Mouse (Mus musculus) hindbrain, embryonic 11.5 days (tissue): ENCODE measurements around the gene Crtc3. TPM values are rescaled to one million over a fixed set of nuclear protein-coding genes. Genes with fewer than 3 reads are reported as not detected.

Source experiments
- ATAC-seq: fragments of 200-750 bp; cut with Nextera tagmentation; 2 replicates; pipeline ENCODE4 v1.8.0; 2017; ENCODE audit warnings: mild to moderate bottlenecking, moderate TSS enrichment, moderate library complexity; ENCODE audit not compliant: low FRiP score
- DNase-seq: peaks from one replicate; pipeline ENCODE4 v3.0.0-alpha.2; 2015; ENCODE audit warnings: low spot score
- H3K27ac ChIP-seq: fragments of 300-500 bp; sonication (generic); 2 replicates; pipeline ENCODE4 v1.5.1; 2014; ENCODE audit warnings: mild to moderate bottlenecking, low read depth, low read length
- H3K27me3 ChIP-seq: fragments of 300-500 bp; sonication (generic); 2 replicates; pipeline ENCODE4 v1.6.1; 2014; ENCODE audit warnings: mild to moderate bottlenecking, low read length, moderate library complexity, mixed read lengths; ENCODE audit not compliant: control insufficient read depth, insufficient read depth
- H3K36me3 ChIP-seq: fragments of 300-500 bp; sonication (generic); 2 replicates; pipeline ENCODE4 v1.6.1; 2014; ENCODE audit warnings: mild to moderate bottlenecking, low read length, moderate library complexity, mixed read lengths; ENCODE audit not compliant: control insufficient read depth, insufficient read depth
- H3K4me1 ChIP-seq: fragments of 300-500 bp; sonication (generic); replicated peaks from 2 replicates; pipeline ENCODE4 v1.6.1; 2014; ENCODE audit warnings: low read length, mixed read lengths; ENCODE audit not compliant: control insufficient read depth, insufficient read depth
- H3K4me2 ChIP-seq: fragments of 300-500 bp; sonication (generic); replicated peaks from 2 replicates; pipeline ENCODE4 v1.6.1; 2014; ENCODE audit warnings: mild to moderate bottlenecking, low read depth, low read length
- H3K4me3 ChIP-seq: fragments of 300-500 bp; sonication (generic); 2 replicates; pipeline ENCODE4 v1.5.1; 2014; ENCODE audit warnings: low read depth, low read length
- H3K9ac ChIP-seq: fragments of 300-500 bp; sonication (generic); 2 replicates; pipeline ENCODE4 v1.6.1; 2014; ENCODE audit warnings: low read depth, low read length
- H3K9me3 ChIP-seq: fragments of 300-500 bp; sonication (generic); 2 replicates; pipeline ENCODE4 v1.6.1; 2016; ENCODE audit warnings: low read length; ENCODE audit not compliant: control insufficient read depth
- WGBS: fragments of 180-500 bp; shearing (Covaris S2); extraction: QIAGEN DNeasy Blood & Tissue Kit; methylation state at CpG from one replicate; pipeline ENCODE4 v1.1.7; 2014; 5-methylcytosine and 5-hydroxymethylcytosine counted together
- polyA plus RNA-seq: library from polyadenylated mRNA; unstranded; fragments of >200 nt; fragmentation: Nextera tagmentation; extraction: Ambion mirVana; gene quantifications from 2 replicates; pipeline ENCODE4 v1.2.1, GENCODE M21; 2014

Crtc3 gene
- polyA plus RNA-seq, 1 experiment from 2014 or later: 11.1 TPM

DNA sequence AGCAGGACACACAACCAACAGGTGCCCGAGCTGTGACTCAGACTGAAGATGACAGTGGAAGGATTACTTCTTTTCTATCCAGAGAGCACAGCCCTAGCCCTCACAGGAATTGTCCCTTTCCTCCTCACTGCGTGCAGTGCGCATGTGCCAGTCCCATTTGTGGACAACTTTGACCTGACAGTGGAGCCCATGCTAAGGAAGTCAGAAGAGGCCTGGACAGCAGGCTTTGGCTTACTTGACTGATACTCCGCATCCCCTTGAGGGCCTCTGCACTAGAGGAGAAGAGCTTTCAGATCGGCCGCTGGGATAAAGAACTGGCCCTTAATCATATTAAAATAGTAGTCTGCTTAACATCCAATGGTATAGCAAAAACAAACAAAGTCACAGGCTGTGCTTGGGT, 17.8 kb downstream of the Crtc3 start:
- no peak for DNase-seq
- 90% methylated on average over 6 of the region's 6 CpGs for WGBS
- H3K4me2 ChIP-seq: no peak overlapping the region
- no peak overlapping the region for H3K9ac ChIP-seq
- H3K36me3 ChIP-seq: no peaks in the 10 kb centered on the region
- no peaks in the 10 kb centered on the region for H3K4me1 ChIP-seq
- no peaks in the 10 kb centered on the region for H3K27me3 ChIP-seq
- no peak overlapping the region for H3K4me3 ChIP-seq
- H3K9me3 ChIP-seq: no peaks in the 10 kb centered on the region
- no peak overlapping the region for H3K27ac ChIP-seq
- ATAC-seq: no peak

GRCm38 (mm10) chr7:80667190-80667589, 21.5 kb downstream of the Crtc3 start:
- H3K4me1 ChIP-seq: no peaks in the 10 kb centered on the region
- no peak overlapping the region for H3K4me2 ChIP-seq
- DNase-seq (no peak), ATAC-seq (no peak)
- no peak overlapping the region for H3K27ac ChIP-seq
- no peaks in the 10 kb centered on the region for H3K27me3 ChIP-seq
- no peaks in the 10 kb centered on the region for H3K9me3 ChIP-seq
- WGBS: 77% methylated on average over 11 of the region's 11 CpGs
- H3K4me3 ChIP-seq: no peak overlapping the region
- no peak overlapping the region for H3K9ac ChIP-seq
- H3K36me3 ChIP-seq: no peaks in the 10 kb centered on the region

- no peak for ATAC-seq
- DNase-seq: no peak
These were observed 22.3 kb downstream of the Crtc3 start for GRCm38 (mm10) chr7:80666198-80666915.

DNA sequence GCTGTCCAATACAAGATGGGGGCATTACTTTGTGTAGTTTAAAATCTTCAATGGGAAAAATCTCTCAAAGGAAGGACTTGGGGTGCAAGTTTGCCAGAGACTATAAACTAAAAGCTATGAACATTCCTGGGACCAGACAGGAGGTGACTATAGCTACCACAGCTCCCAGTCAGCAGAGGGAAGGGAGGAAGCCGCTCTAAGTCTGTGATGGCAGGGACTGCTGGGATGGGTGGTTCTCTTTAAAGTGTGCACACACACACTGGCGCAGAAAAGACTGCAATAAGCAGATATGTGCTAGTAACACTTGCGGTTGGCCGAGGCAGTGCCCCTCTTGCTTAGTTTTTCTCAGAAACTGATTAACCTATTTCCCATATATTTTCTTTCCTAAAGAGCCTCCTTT, 27.6 kb downstream of the Crtc3 start:
- no peak overlapping the region for H3K9ac ChIP-seq
- no peaks in the 10 kb centered on the region for H3K9me3 ChIP-seq
- H3K27me3 ChIP-seq: no peaks in the 10 kb centered on the region
- H3K27ac ChIP-seq: no peak overlapping the region
- no peak overlapping the region for H3K4me3 ChIP-seq
- 94% methylated on average over 4 of the region's 4 CpGs for WGBS
- DNase-seq: no peak
- no peaks in the 10 kb centered on the region for H3K36me3 ChIP-seq
- no peak for ATAC-seq
- no peak overlapping the region for H3K4me2 ChIP-seq
- H3K4me1 ChIP-seq: no peaks in the 10 kb centered on the region

More at GRCm38 (mm10) chr7:80666198-80666915, 22.3 kb downstream of the Crtc3 start:
- no peaks in the 10 kb centered on the region for H3K36me3 ChIP-seq
- no peaks in the 10 kb centered on the region for H3K27me3 ChIP-seq
- H3K4me1 ChIP-seq: no peaks in the 10 kb centered on the region
- 76% methylated on average over 10 of the region's 10 CpGs for WGBS
- H3K4me2 ChIP-seq: no peak overlapping the region
- H3K27ac ChIP-seq: no peak overlapping the region
- H3K4me3 ChIP-seq: no peak overlapping the region
- no peak overlapping the region for H3K9ac ChIP-seq
- no peaks in the 10 kb centered on the region for H3K9me3 ChIP-seq

- no peaks in the 10 kb centered on the region for H3K27me3 ChIP-seq
- ATAC-seq (no peak), DNase-seq (no peak)
These were observed 28.1 kb downstream of the Crtc3 start for GRCm38 (mm10) chr7:80660619-80661018.

DNA sequence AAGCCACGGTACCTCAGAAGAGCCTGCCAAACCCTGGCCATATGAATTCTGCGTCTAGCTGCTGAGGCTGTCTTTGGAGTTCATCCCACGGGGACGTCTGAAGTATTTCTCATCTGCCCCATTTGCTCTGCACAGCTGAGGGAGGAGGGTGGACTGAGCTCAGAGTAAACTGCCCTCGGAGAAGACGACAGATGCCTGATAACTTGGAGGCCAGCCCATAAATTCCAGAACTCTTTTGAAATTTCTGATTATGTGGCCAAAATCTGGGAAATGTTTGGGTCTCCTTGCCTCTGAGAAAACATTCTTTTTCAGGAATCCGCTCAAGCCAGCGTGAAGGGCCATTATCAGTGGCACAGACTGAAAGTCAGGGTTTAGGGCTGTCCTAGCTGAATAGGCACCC, 30.8 kb downstream of the Crtc3 start:
- H3K36me3 ChIP-seq: no peaks in the 10 kb centered on the region
- 73% methylated on average over 8 of the region's 8 CpGs for WGBS
- no peak for ATAC-seq
- H3K4me1 ChIP-seq: no peaks in the 10 kb centered on the region
- no peaks in the 10 kb centered on the region for H3K27me3 ChIP-seq
- no peak for DNase-seq
- no peak overlapping the region for H3K4me2 ChIP-seq
- H3K9ac ChIP-seq: no peak overlapping the region
- H3K9me3 ChIP-seq: no peaks in the 10 kb centered on the region
- H3K4me3 ChIP-seq: no peak overlapping the region
- no peak overlapping the region for H3K27ac ChIP-seq

More at GRCm38 (mm10) chr7:80660619-80661018, 28.1 kb downstream of the Crtc3 start:
- Histone ChIP-seq H3K9me3 (no peaks in the 10 kb centered on the region), H3K9ac (no peak overlapping the region), H3K36me3 (no peaks in the 10 kb centered on the region), H3K27ac (no peak overlapping the region), H3K4me3 (no peak overlapping the region), H3K4me2 (no peak overlapping the region), H3K4me1 (no peaks in the 10 kb centered on the region)
- WGBS: 83% methylated on average over 4 of the region's 4 CpGs

DNA sequence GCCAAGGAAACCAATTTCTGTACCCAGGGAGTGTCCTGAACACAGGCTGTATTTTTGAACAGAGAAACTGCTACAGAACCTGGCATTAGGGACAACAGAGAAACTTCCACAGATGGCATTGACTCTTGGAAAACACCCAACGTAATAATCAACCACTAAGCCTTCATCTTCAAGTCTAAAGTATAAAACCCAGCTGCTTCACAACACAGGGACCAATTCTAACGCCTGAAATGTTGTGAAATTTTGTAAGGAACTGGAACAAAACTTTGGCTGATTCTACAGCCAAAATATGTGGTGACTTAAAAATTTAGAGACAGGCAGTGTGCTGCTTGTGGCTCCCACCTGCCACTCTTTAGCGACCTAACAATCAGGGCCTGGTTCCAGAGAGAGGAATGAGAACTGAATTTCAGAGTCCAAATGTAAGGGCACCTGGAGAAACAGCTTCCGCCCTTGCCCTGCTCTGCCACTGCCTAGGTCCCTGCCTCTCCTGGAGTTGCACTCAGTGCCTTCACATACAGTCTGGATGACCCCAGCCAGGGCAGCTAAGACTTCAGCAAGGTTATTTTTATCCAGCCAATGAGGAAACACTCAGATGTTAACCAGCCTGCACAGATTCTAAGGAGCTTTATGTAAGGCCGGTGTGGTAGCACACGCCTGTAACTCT, 33.2 kb downstream of the Crtc3 start:
- no peak overlapping the region for H3K4me3 ChIP-seq
- H3K27ac ChIP-seq: no peak overlapping the region
- no peak overlapping the region for H3K9ac ChIP-seq
- no peak overlapping the region for H3K4me2 ChIP-seq
- WGBS: 83% methylated on average over 6 of the region's 6 CpGs
- H3K27me3 ChIP-seq: no peaks in the 10 kb centered on the region
- no peaks in the 10 kb centered on the region for H3K36me3 ChIP-seq
- DNase-seq (no peak), ATAC-seq (no peak)
- no peaks in the 10 kb centered on the region for H3K4me1 ChIP-seq
- no peaks in the 10 kb centered on the region for H3K9me3 ChIP-seq

GRCm38 (mm10) chr7:80654926-80655325, 33.8 kb downstream of the Crtc3 start:
- WGBS: 84% methylated on average over 5 of the region's 5 CpGs
- Histone ChIP-seq H3K27me3 (no peaks in the 10 kb centered on the region), H3K4me3 (no peak overlapping the region), H3K9ac (no peak overlapping the region), H3K9me3 (no peaks in the 10 kb centered on the region), H3K4me2 (no peak overlapping the region), H3K4me1 (no peaks in the 10 kb centered on the region), H3K27ac (no peak overlapping the region), H3K36me3 (no peaks in the 10 kb centered on the region)
- no peak for ATAC-seq
- no peak for DNase-seq

DNA sequence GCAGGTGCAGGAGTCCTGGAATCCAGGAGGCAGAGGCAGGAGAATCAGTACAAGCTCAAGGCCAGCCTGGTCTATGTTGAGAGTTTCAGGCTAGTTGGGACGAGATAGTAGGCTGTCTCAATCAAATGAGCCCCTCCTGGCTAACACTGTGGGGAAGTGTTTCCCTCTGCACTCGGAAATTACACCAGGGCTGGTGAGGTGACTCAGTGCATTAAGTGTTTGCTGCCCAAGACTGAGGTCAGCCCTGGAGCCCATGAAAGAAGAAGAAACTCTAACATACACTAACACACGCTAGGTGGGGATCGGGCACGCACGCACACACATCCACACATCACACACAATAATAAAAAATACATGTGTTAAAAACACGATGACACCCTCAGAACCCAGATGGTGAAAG, 34.3 kb downstream of the Crtc3 start:
- no peak for DNase-seq
- H3K9me3 ChIP-seq: no peaks in the 10 kb centered on the region
- 88% methylated on average over 7 of the region's 7 CpGs for WGBS
- no peaks in the 10 kb centered on the region for H3K36me3 ChIP-seq
- H3K9ac ChIP-seq: no peak overlapping the region
- no peak overlapping the region for H3K4me2 ChIP-seq
- no peaks in the 10 kb centered on the region for H3K27me3 ChIP-seq
- no peaks in the 10 kb centered on the region for H3K4me1 ChIP-seq
- H3K27ac ChIP-seq: no peak overlapping the region
- no peak for ATAC-seq
- no peak overlapping the region for H3K4me3 ChIP-seq
